Mouse (Mus musculus): ENCODE data around the gene Pitpnm2.

DNA sequence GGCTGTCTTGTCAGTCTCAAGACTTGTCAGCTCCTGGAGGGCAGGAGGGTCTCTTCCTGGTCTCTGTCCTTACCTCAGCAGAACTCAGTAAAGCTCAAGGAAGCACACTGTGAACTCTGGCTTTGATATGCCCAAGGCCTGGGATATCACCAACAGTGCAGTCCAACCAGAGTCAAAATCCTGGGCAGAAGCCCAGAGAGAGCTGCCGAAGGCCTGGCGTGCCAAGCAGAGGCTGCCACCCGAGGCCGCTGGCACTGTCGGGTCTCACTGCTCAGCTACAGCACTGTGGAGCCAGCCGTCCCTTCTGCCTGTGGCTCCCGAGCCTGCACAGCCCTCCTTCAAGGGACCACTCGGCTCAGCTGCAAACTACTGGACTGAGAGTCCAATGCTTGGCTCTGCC lies 38.3 kb downstream of the Pitpnm2 start:
- TF ChIP-seq CTCF (IDR thresholded peaks at IDR 0.05), result no peak
- TF ChIP-seq EP300 (IDR thresholded peaks at IDR 0.05), result no peak

Data from lung, postnatal 0 days (tissue).